Mouse (Mus musculus) kidney, postnatal 14 days (tissue): ENCODE results near the gene Btbd35f28.
"Not testable (repeated sequence)": the region's sequence is repeated elsewhere in the genome, so short reads cannot be mapped to it uniquely, and the experiment has no call there.

ENCODE experiments used
- DNase-seq: peaks from one replicate; pipeline ENCODE4 v3.0.0; 2022; ENCODE audit warnings: mixed read lengths

Gene Btbd35f28

DNA sequence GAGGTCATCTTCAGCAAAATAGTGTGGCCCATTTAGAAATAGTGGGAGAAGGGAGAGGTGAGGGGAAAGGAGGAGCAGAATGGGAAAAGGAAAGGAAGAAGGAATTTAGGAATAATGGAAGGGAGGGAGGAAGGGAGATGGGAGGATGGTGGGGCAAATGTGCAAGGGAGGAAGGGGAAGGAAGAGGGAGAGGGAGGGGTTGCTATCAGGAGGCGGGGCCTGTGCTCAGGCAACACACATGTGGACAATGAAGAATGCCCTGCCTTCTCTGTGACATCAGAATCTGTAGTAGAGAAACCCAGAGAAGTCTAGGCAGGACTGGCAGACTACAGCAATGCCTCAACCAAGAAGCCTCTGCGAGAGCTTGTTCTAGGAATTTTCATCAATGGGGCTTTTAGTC lies at the start of gene Btbd35f28:
Btbd35f28 (plus strand) TSS at position 301 of the 400 bp plus-strand sequence.
- DNase-seq: not testable (repeated sequence)
